Mouse (Mus musculus): ENCODE measurements at regions not wholly inside any gene's neighbourhood (a gene's known extent, or its start where the extent isn't known, plus 50 kb on each side); places are given as distances from the start of the nearest gene placed in this dataset.

- ATAC-seq (ENCODE audit: poor library complexity, severe bottlenecking) = no peak
Observed at GRCm38 (mm10) chr16:93035626-93036025, 209.7 kb upstream of the Runx1 start.

- ATAC-seq (ENCODE audit: poor library complexity, severe bottlenecking) = peak; percentile 61
Observed at GRCm38 (mm10) chr16:93033943-93034342, 208.0 kb upstream of the Runx1 start.

- ATAC-seq (ENCODE audit: poor library complexity, severe bottlenecking) = peak; percentile 71
Observed at GRCm38 (mm10) chr16:93031624-93032023, 205.7 kb upstream of the Runx1 start.

- ATAC-seq (ENCODE audit: poor library complexity, severe bottlenecking) = peak; percentile 86
Observed at GRCm38 (mm10) chr16:93028640-93029039, 202.7 kb upstream of the Runx1 start.

GRCm38 (mm10) chr16:93028016-93028415 lies 202.1 kb upstream of the Runx1 start:
- no peak for ATAC-seq (ENCODE audit: poor library complexity, severe bottlenecking)

GRCm38 (mm10) chr16:93026094-93026648 lies 200.2 kb upstream of the Runx1 start:
- peak; percentile 20; the same call in 1 of the 2 replicates for ATAC-seq (ENCODE audit: poor library complexity, severe bottlenecking)

GRCm38 (mm10) chr16:93019800-93020555 lies 194.0 kb upstream of the Runx1 start:
- peak; percentile 40 for ATAC-seq (ENCODE audit: poor library complexity, severe bottlenecking)

- ATAC-seq (ENCODE audit: poor library complexity, severe bottlenecking) = no peak
Observed at GRCm38 (mm10) chr16:93018766-93019165, 192.8 kb upstream of the Runx1 start.

GRCm38 (mm10) chr16:93017025-93017424 lies 191.1 kb upstream of the Runx1 start:
- no peak for ATAC-seq (ENCODE audit: poor library complexity, severe bottlenecking)

- ATAC-seq (ENCODE audit: poor library complexity, severe bottlenecking) = no peak
Observed at GRCm38 (mm10) chr16:93015636-93016035, 189.7 kb upstream of the Runx1 start.

GRCm38 (mm10) chr16:93014991-93015390 lies 189.0 kb upstream of the Runx1 start:
- no peak for ATAC-seq (ENCODE audit: poor library complexity, severe bottlenecking)

GRCm38 (mm10) chr16:93013881-93014280 lies 187.9 kb upstream of the Runx1 start:
- peak; percentile 10; the same call in 1 of the 2 replicates for ATAC-seq (ENCODE audit: poor library complexity, severe bottlenecking)

GRCm38 (mm10) chr16:93013256-93013655 lies 187.3 kb upstream of the Runx1 start:
- ATAC-seq (ENCODE audit: poor library complexity, severe bottlenecking) = no peak

- ATAC-seq (ENCODE audit: poor library complexity, severe bottlenecking) = no peak
Observed at GRCm38 (mm10) chr16:93011474-93011873, 185.5 kb upstream of the Runx1 start.

GRCm38 (mm10) chr16:93006321-93006984 lies 180.5 kb upstream of the Runx1 start:
- ATAC-seq (ENCODE audit: poor library complexity, severe bottlenecking) = no peak

- ATAC-seq (ENCODE audit: poor library complexity, severe bottlenecking) = peak; percentile 45; the same call in 1 of the 2 replicates
Observed at GRCm38 (mm10) chr16:93005470-93005869, 179.5 kb upstream of the Runx1 start.

GRCm38 (mm10) chr16:93003830-93004229 lies 177.9 kb upstream of the Runx1 start:
- ATAC-seq (ENCODE audit: poor library complexity, severe bottlenecking) = no peak

- no peak for ATAC-seq (ENCODE audit: poor library complexity, severe bottlenecking)
Observed at GRCm38 (mm10) chr16:92998689-92999088, 172.7 kb upstream of the Runx1 start.

- ATAC-seq (ENCODE audit: poor library complexity, severe bottlenecking) = no peak
Observed at GRCm38 (mm10) chr16:92997636-92998035, 171.7 kb upstream of the Runx1 start.

GRCm38 (mm10) chr16:92995993-92996350 lies 170.0 kb upstream of the Runx1 start:
- no peak for ATAC-seq (ENCODE audit: poor library complexity, severe bottlenecking)

GRCm38 (mm10) chr16:92995132-92995992 lies 169.4 kb upstream of the Runx1 start:
- no peak for ATAC-seq (ENCODE audit: poor library complexity, severe bottlenecking)
